Mouse (Mus musculus): ENCODE results near the gene Rpl29.

Rpl29 gene

DNA sequence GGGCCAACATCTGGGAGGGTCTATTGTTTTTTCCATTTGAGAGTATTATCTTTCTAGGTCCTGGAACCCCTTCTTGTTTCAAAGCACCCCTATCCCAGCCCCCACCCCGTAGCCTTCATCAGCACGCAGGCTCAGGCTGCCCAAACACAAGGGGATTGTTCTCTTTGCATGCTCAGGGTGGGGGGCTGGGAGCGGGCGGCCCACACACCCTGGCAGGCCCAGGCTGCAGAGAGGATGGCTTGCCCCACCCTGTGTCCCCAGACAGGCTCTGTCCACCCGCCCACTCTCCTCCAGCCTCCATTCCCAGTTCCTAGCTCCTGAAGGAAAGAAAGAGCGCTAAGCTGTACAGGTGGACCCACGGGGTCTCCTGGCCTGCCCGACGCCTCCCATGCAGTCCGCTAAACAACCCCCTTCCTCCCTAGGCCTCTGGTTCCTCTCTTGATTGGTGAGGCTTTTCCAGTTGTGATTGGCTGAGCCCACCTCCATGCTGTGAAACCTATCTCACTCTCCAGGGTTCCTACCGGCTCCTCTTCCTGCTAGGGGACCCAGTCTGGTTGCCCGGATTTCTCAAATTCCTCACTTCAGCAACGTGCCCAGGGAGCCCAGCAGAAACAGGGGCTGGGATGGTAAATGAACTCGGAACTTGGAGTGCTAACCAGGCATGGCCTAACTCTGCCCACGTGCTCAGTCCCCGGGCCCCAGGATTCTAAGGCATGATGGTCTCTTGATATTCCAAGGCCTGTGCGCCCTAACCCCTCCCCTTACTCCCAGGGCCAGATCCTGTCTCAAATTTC lies 25.8 kb downstream of the Rpl29 start:
- DNase-seq (ENCODE audit: extremely low read depth, low read depth, low spot score) = no peak

DNA sequence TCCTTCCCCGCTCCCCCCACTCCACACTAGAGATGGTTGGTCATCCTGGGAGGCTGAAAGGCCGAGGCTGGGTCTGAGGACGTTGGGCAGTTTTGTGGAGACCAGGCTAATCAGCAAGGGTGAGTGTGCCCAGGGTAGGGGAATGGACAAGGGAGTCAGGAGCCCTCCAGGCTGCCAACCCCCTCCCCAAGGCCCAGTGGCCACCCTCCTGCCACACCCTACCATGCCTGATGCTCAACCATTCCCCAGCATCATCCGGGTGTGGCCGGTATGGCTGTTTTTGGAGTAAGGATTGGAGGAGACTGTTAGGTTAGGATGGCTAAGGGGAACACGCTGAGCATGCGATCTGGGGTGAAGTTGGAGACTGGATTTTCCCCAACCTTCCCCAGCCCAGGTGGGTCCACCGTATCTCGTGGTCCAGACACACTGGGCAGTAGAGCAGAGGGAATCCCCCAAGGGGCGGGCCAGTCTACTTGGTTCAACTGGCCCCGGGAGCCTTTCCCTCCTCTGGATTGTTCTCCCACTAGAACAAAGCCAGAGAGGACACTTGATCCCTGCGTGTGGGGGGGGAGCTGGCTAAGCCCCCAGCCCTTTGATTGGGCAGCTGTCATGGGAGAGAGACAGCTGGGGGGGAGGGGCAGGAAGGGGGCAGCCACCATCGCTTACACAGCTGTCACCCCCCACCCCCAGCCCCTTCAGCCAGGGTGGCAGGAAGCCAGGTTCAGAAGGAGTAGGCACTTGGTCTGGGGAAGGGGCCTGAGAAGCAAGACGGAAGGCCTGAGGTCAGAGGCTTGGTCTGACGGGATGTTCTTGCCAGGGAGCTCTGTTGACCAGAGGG lies 27.3 kb downstream of the Rpl29 start:
- no peak for DNase-seq (ENCODE audit: extremely low read depth, low read depth, low spot score)

DNA sequence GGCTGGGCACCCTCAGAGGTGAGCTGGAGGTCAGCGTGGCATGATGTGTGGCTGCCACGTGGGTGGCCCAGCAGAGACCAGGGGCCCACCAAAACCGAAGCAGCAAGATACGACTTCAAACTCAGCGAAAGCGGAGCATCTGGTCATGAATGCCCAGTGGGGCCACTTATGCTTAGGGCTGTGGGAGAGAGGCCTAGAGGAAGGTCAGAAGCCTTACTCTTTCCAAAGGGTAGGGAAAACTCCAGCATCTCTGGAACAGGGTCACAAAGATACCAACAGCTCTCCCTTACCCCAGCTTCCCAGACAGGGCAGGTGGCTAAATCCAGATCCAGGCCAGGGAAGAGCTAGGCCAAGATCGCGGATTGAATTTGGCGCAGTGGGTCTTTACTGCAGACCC lies 27.9 kb downstream of the Rpl29 start:
- no peak for DNase-seq (ENCODE audit: extremely low read depth, low read depth, low spot score)

DNA sequence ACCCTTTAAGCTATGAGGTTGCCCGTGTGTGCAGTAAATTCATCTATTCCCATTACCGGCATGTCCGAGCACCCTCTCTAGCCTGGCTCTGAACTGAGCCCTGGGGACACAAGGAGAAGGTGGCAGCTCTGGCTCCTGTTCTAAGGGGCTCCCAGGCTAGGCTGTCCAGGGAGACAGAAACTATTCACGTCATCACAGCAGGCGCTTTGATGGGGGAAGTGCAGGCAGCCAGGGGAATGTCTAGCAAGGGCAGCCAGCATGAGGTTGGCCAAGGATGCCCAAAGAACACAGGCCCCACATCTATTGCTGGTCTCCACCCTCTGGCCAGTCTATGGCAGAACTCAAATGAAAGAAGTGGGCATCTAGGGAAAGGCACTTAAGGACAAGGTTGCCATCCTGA lies 28.7 kb downstream of the Rpl29 start:
- DNase-seq (ENCODE audit: extremely low read depth, low read depth, low spot score) = no peak

DNA sequence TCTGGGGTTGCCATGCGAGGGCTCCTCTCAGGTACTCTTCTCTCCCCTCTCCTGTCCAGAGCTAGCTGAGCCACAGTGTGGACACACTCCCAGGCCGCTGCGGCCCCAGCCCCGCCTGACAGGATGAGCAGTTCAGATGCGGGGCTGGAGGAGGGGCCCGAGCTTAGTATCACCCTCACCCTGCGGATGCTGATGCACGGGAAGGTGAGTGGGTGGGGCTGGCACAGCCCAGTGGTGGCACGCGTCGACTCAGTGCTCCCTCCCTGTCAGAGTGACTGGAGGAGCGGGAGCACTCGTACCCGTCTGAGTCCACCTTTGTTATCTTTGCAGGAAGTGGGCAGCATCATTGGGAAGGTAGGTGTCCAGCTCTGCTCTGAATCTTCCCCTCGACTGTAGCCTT lies 30.7 kb downstream of the Rpl29 start:
- no peak for DNase-seq (ENCODE audit: extremely low read depth, low read depth, low spot score)

DNA sequence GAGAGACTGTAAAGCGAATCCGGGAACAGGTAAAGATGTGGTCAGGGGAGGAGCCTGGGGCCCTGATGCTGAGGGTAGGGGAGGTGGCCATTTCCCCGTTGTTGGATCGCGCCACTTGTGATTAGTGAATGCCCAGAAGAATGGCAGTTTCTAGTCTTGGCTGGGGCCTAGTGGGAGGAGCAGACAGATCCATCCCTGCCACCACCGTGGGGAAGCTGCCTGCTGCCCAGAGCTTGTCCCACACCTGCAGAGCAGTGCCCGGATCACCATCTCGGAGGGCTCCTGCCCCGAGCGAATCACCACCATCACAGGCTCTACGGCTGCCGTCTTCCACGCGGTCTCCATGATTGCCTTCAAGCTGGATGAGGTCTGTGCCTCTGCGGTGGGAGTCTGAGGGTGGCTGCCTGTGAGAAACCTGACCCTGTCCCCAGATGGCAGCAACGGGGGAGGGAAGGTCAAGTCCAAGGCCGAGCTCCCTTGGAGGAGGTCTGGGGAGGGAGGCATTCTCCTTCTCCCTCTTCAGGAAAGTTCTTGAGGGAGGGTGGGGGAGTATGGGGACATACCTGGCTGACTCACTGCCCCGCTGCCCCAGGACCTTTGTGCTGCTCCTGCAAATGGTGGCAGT lies 31.3 kb downstream of the Rpl29 start:
- DNase-seq (ENCODE audit: extremely low read depth, low read depth, low spot score) = no peak

DNA sequence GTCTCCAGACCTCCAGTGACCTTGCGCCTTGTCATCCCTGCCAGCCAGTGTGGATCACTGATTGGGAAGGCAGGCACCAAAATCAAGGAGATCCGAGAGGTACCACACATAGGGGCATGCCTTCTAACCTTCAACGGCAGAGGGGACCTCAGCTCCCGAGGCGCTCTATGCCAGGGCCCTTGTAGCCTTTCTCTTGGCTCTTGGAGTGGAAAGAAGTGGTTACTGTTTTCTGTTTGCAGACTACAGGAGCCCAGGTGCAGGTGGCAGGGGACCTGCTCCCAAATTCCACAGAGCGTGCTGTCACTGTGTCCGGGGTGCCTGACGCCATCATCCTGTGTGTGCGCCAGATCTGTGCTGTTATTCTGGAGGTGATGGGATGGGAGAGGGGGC lies 31.8 kb downstream of the Rpl29 start:
- no peak for DNase-seq (ENCODE audit: extremely low read depth, low read depth, low spot score)

DNA sequence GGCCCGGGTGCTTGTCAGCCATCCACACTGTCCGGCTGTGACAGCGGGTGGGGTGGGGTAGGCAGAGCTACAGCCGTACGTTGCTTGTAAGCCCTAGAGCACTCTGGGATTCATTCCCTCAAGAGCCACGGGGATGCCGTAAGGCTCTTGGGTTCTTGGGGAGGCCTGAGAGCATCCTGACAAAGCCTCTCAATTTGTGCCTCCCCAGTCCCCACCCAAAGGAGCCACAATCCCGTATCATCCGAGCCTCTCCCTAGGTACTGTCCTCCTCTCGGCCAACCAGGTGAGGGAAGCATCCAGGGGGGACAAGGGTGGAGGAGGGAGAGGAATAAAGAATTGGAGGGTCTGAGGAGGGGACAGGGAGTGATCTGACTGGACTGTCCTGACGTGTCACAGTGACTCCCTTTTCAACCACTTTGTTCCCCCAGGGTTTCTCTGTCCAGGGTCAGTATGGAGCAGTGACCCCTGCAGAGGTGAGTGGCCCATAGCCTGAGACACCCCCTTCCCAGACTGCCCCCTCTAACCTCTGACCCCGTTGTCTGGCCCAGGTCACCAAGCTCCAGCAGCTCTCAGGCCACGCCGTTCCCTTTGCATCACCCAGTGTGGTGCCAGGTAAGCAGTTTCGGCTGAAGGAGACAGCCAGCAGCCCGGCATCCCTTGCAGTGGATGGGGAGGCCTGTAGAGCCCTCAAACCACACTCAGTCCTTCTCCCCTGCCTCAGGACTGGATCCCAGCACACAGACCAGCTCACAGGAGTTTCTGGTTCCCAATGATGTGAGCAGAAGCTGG lies 32.6 kb downstream of the Rpl29 start:
- no peak for DNase-seq (ENCODE audit: extremely low read depth, low read depth, low spot score)

DNA sequence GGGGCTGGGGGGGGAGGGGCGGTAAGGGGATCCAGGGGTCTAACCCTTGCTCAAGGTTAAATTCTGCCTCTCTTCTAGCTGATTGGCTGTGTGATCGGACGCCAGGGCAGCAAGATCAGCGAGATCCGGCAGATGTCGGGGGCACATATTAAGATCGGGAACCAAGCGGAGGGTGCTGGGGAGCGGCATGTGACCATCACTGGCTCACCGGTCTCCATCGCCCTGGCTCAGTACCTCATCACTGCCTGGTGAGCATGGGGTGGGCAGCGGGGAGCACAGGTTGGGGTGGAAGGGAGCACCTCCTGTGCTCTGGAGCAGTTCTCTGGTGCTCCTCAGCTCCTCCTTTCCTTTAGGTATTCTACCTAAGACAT lies 33.2 kb downstream of the Rpl29 start:
- no peak for DNase-seq (ENCODE audit: extremely low read depth, low read depth, low spot score)

DNA sequence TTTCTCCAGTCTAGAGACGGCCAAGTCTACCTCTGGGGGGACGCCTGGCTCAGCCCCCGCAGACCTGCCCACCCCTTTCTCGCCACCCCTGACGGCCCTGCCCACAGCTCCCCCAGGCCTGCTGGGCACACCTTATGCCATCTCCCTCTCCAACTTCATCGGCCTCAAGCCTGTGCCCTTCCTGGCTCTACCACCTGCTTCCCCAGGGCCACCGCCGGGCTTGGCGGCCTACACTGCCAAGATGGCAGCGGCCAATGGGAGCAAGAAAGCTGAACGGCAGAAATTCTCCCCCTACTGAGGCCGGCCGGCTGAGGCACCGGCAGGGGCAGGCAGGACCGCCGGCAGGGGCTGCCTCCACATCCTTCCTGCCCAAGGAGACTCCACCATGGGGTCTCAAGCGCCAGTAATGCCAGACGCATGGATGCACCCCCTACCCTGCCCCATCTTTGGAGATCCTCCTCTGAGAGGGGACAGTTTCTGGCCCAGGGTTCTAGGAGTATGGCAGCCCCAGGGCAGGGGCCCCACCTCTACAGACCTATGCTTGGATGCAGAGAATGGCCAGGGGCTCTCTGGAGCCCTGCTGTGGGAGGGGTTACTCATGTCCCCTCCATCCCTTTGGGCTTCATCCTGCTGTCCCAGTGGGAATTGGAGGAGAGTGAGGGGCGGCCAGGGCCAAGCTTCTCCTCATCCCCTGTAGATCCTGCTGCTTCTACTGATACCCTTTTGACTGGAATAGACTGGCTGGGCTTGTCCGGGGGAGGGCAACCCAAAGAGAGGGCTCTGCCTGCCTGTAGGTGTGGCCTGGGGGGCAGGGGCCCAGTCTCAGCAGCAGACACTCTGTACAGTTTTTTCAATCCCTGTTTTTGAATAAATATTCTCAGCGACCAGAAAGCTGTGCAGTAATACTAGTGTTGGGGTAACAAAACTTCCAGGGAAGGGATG lies 34.1 kb downstream of the Rpl29 start:
- no peak for DNase-seq (ENCODE audit: extremely low read depth, low read depth, low spot score)

DNA sequence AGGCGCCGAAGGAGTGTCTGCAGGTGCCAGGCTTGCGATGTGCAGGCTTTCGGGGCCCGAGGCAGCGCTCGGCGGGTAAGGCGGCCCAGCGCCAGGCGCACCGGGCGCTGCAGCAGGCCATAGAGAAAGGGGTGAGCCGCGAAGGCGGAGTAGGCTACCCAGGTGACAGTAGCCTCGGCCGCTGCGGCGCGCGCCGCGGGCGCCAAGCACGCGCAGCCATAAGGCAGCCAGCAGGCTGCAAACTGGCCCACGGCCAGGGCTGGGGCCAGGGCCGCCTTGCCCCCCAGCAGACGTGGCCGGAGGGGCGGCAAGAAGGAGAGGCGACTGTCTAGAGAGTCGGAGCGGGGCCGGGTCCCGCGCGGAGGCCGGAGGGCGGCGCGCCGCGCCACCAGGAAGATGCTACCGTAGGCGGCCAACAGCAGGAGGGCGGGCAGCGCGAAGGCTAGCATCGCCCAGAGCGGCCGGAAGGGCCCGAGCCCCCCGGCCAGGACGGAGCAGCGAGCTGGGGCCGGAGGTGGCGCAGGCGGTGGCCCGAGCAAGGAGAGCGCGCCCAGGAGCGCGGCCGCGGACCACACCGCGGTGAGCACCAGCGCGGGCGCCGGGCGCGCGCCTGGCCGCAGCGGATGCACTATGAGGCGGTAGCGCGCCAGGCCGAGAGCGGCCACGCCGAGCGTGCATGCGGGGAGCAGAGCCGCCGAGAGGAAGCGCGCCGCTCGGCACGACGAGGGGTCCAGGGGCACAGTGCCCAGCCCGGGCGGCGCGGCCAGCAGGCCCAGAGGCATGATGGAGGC lies 35.7 kb downstream of the Rpl29 start:
- no peak for DNase-seq (ENCODE audit: extremely low read depth, low read depth, low spot score)

DNA sequence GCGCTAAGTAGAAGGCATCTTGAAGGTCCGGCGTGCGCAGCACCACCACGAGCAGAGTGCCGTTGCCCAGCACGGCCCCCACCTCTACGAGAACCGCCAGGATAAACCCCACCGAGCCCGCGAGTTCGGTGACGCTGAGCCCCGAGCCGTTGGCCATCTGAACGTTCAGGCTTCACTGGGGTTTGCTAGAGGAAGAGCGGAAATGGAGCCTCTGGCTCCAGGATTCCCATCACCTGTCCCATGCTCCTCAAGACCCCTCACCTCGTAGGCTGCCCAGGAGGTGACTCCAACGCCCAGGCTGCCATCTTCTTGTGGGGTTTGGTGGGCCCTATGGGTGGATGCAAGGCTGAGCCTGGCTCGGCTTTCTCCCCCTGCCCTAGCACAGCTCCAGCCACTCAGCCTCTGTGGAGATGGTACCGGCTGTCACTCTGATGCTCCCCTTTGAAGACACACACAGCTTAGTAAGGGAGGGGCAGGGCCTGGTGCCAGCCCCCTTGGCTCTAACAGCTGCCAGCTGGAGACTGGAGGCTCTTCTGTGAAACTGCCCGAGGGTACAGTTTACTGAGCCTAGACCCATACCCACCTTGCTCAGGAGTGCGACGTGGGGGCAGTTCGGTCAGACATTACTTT lies 36.4 kb downstream of the Rpl29 start, which contains the start of gene Gpr62:
TSS of gene Gpr62 (minus strand) at position 368 of the 630 bp plus-strand sequence.
- DNase-seq (ENCODE audit: extremely low read depth, low read depth, low spot score) = no peak

DNA sequence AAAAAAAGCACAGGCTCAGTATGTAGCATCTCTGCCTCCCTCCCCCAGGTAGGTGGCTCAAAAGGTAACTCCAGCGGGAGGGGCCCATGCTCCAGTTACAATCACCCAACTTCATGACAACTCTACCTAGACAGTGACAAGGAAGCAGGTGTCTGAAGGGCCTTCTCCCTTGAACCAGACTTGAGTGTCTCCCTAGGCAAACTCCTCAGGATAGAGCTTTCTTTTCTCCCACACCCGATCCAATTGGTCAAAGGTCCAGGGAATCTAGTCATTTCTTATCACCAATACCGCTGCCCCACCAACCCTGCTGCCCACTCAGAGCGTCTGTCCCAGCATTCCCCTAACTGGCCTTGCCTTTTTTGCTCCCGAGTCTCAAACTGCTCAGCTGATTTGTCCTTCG lies 37.5 kb downstream of the Rpl29 start:
- DNase-seq (ENCODE audit: extremely low read depth, low read depth, low spot score) = no peak

DNA sequence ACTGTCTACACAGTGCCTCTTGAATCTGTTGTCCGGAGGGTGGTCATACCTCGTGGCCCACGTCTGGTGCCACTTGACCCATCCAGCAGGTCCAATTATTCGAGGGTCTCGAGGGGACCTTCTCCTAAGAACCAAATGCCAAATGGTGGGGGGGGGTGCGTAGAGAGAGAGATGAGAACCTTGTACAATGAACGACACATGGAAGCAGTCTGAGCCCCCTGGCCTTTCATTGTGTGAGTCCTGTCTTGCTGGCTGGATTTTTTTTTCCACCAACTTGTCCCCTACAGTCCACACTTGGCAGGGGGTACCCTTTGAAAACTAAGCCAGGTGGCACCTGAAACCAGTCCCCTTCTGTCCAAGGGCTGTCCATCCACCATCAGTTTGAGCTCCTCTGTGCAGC lies 38.5 kb downstream of the Rpl29 start:
- no peak for DNase-seq (ENCODE audit: extremely low read depth, low read depth, low spot score)

DNA sequence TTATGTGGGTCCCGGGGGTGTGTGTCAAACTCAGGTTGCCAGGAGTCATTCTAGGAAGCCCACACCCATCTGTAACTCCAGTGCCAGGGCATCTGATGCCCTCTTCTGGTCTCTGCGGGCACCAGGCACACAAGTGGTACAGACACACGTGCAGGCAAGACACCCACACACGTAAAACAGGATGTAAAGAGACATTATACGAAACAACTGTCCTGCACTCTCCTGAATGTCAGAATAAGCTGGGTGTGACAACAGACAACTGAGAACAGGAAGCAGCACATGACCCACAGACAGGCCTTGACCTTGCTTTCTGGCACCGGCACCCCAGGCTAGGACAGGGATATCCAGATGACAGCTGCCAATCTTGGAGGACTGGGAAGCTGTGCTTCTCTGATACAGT lies 40.1 kb downstream of the Rpl29 start:
- no peak for DNase-seq (ENCODE audit: extremely low read depth, low read depth, low spot score)

DNA sequence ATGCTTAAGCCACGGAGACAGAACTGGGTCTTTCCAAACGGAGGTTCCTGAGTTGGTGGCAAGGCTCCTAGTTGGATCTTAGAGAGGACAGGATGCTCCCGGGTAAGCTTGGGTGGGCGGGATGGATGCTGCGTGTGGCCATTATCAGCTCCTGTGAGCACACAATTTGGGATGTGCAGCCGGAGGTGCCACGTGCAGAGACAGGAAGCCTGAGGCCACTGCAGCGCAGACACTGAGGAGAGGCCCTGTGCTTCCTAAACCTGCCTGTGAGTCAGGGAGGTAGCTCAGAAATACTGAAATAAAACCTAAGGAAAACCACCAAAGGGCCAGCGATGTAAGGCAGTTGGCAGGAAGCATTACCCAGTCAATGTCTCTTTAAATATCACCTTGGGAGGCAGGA lies 40.5 kb downstream of the Rpl29 start:
- DNase-seq (ENCODE audit: extremely low read depth, low read depth, low spot score) = no peak

DNA sequence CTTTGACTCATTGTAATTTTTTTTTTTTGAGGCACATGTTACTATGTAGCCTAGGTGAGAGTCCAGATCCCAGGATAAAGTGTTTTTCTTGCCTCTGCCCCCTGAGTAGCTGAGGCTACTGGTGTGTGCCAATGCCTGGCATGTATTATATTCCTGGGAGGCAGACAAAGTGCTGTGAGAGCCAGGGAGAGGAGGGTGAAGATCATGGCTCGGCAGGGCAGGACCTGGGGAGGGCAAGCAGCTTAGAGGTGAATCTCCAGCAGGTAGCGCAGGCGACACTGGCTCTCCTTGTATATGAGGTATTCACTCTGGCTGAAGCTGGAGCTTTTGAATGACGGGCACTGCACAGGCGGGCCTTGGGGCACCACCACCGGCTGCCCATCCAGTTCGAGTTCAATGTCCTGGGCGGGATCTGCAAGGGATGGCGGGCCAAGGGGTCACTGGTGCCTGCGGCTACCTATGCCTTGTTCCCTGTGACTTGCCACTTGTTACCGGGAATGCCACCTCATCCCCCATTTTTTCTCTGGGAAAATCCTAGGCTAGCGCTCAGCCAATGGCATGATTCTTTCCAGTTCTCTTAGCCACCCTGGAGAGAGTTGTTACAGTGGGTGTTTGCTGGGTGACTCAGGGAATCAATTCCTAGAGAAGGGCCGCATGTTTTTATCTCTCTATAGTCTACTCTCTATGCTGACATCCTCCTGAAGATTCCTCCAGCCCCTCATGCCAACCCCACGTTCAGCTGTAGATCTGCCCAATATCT lies 41.9 kb downstream of the Rpl29 start:
- DNase-seq (ENCODE audit: extremely low read depth, low read depth, low spot score) = no peak

DNA sequence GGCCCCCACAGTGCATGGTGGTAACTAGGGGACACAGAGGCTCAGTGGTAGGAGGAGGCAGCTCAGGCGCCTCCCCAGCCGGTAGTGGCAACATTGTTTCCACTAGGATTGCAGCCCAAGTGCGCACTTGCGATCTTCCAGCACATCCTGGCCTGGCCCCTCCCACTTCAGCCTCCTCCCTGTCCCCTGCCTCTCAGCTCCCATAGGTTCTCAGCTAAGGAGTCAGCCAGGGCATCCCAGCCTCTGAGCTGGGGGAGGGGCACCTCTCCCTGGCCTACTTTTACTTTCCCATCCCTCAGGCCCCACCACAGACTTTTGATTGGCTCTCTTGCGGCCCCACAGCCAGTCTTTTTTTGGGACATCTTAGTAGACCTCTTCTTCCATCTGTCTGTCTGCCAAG lies 42.6 kb downstream of the Rpl29 start:
- DNase-seq (ENCODE audit: extremely low read depth, low read depth, low spot score) = no peak

Measured in fat pad, adult 2 months (tissue).